Mouse (Mus musculus) spleen, adult 2 months (tissue): ENCODE data around the gene Abcc6.

Experiments used
- CTCF ChIP-seq: fragments of 200-500 bp; IDR thresholded peaks from 2 replicates; pipeline ENCODE4 v1.5.1; 2011; ENCODE audit warnings: mild to moderate bottlenecking, inconsistent platforms; ENCODE audit not compliant: insufficient read depth, insufficient read length, insufficient replicate concordance; ENCODE audit errors: extremely low read depth
- POLR2A ChIP-seq: fragments of 200-500 bp; IDR thresholded peaks from 2 replicates; pipeline ENCODE4 v1.6.1; 2011; ENCODE audit warnings: low read depth, low read length, inconsistent platforms

DNA sequence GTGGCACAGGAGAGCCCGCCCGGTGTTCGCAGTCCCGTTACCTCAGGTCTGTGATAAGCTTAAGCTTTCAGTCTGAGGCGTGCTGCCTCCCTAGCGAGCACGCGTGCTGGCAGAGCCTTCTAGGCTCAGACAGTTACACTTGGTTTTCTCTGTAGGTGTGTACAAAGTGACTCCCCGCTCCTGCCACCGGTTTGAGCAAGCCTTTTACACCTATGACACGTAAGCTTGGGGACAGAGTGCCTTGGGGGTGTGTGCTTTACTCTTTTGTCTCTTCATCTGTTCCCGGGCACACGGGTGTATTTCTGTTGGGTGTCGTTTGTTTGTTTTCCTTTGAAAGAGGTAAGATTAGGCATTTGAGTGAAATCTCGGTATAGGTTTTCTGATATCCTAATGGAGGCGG is 31.5 kb upstream of the Abcc6 start:
- TF ChIP-seq POLR2A (no peak), CTCF (no peak)
